Mouse (Mus musculus): ENCODE data around the gene Plac1.
A peak's percentile ranks its signal among the peaks of the same experiment; 100 is the strongest.

- TF ChIP-seq MYOD1 (IDR thresholded peaks at IDR 0.05; ENCODE audit: control insufficient read depth in 1 of 3, insufficient read length in 2 of 3, low read depth in 2 of 3) (no peak), SRF (IDR thresholded peaks at IDR 0.05; ENCODE audit: control insufficient read depth, insufficient read length, low read depth) (no peak), POLR2A (IDR thresholded peaks at IDR 0.05; ENCODE audit: insufficient read length, low read depth) (peak; percentile 31), POLR2AphosphoS2 (IDR thresholded peaks at IDR 0.05; ENCODE audit: insufficient read length, low read depth) (no peak), USF1 (IDR thresholded peaks at IDR 0.05; ENCODE audit: low read depth) (no peak)
Observed at GRCm38 (mm10) chrX:53055771-53056170, 184.1 kb downstream of the Plac1 start.

Measured in myocyte (in vitro differentiated cells).